Mouse (Mus musculus): ENCODE results near the gene Sh2d5.

Sh2d5 gene

DNA sequence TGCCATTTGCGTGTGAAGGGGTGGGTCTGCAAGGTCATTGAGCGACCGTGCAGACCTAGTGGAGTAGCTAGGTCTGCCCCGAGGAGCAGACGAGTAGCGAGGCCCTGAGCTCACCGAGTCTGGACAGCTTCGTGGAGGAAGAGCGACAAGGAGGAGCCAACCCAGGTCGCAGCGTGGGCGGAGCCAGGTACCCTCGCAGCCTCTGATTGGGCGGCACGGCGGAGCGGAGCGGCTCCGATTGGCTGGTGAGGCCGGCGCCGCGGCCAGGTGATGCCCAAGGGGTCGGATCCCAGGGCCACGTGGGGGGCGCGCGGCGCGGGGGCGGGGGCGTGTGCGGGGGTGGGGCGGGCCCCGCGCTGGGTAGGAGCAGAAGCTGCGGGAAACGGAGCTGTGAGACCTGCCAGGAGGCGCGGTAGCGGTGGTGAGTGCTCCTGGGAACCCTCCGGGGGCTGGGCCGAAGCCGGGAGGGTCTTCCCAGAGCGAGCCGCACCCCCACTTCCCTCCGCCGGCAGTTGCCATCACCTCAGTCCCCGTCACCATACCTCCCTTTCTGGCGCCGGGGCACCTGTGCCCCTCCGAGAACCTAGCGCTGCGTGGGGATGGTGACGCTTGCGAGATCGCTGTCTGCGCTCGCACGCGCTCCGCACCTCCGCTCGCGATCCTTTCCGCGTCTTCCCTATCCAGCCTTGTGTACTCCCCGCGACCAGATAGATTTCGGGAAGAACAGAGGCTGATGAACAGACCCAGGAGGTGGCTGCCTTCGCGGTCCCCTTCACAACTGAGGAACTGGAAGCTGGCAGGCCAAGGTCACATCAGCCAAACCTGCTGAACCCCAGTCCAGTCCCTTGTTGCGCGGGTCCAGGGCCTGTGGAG, at the start of gene Sh2d5, which contains the start of gene Kif17:
TSS of gene Sh2d5 (plus strand) at position 316 of the 873 bp plus-strand sequence.
TSS of gene Kif17 (plus strand) at position 348 of the 873 bp plus-strand sequence.
- peak; percentile 89 for DNase-seq (ENCODE audit: low spot score)

- DNase-seq (ENCODE audit: low spot score): no peak
Measured at GRCm38 (mm10) chr4:138200769-138201168, 49.4 kb upstream of the Sh2d5 start.

- no peak for DNase-seq (ENCODE audit: low spot score)
Measured at GRCm38 (mm10) chr4:138201696-138202095, 48.5 kb upstream of the Sh2d5 start.

DNA sequence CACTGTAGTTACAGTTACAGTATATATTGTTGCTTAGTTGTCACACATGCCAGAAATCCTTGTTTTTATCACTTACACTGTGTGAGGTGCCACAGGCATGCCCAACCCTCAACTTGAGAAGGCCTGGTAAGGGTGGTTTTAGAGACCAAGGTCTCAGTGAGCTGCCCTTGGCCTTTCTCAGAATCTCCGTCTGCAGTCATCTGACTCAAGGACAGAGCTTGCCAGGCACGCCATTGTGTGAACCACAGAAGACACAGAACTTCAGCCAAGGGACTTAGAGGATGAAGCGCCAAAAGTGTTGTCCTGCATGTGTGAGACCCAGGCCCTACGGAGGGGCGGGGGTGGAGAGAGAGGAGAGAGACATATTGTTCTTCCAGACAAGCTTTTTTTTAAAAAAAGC, 40.1 kb upstream of the Sh2d5 start:
- DNase-seq (ENCODE audit: low spot score): no peak

- no peak for DNase-seq (ENCODE audit: low spot score)
Measured at GRCm38 (mm10) chr4:138213861-138214260, 36.3 kb upstream of the Sh2d5 start.

DNA sequence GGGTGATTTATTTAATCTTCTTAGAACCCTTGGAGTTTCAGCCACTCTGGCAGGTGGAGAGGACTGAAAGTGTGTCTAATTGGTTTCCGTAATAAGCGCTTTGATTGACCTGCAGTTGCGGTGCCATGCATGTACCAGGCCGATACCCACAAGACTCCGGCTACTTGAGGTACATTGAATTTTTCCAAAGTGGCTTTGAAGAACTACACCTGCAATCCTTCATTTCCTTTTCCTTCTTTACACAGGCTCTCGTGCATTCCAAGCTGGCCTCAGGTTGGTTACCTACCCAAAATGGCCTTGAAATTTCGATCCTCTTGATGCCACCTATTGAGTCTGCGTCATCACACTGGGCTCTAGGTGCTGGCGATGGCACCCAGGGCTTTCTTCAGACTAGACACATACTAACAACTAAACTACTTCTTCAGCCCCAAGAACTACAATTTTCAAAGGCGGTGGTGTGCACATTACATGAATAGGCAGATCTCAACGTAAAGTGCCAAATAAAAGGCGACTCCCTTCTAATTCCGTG, 34.5 kb upstream of the Sh2d5 start:
- no peak for DNase-seq (ENCODE audit: low spot score)

GRCm38 (mm10) chr4:138216200-138216890, 33.9 kb upstream of the Sh2d5 start, which contains the start of gene Hp1bp3:
Gene Hp1bp3 (plus strand): TSS chr4:138216296.
- DNase-seq (ENCODE audit: low spot score): peak; percentile 55

- DNase-seq (ENCODE audit: low spot score): peak; percentile 97
Measured at GRCm38 (mm10) chr4:138216891-138217392, 33.3 kb upstream of the Sh2d5 start.

- DNase-seq (ENCODE audit: low spot score): no peak
Measured at GRCm38 (mm10) chr4:138217441-138217840, 32.8 kb upstream of the Sh2d5 start.

- DNase-seq (ENCODE audit: low spot score): no peak
Measured at GRCm38 (mm10) chr4:138217951-138218685, 32.1 kb upstream of the Sh2d5 start.

- DNase-seq (ENCODE audit: low spot score): no peak
Measured at GRCm38 (mm10) chr4:138219331-138219730, 30.9 kb upstream of the Sh2d5 start.

DNA sequence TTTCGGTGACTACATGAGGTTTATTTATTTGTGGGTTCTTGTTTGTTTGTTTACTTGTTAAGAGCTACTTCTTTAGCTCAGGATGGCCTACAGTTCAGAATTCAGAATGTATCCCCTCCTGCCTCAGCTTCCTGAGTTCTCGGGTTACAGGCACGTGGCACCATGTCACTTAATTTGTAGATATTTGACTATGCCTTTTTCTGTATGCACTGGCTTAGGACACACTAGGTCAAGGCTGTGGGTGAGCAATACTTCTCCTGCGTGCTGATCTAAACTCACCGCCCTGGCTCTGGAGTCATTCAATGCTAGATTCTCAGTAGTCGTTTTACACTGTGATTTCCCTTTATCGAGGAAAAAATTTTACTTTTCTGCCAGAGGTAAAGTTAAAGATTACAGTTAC, 29.4 kb upstream of the Sh2d5 start:
- no peak for DNase-seq (ENCODE audit: low spot score)

- DNase-seq (ENCODE audit: low spot score): no peak
Measured at GRCm38 (mm10) chr4:138221406-138221805, 28.8 kb upstream of the Sh2d5 start.

DNA sequence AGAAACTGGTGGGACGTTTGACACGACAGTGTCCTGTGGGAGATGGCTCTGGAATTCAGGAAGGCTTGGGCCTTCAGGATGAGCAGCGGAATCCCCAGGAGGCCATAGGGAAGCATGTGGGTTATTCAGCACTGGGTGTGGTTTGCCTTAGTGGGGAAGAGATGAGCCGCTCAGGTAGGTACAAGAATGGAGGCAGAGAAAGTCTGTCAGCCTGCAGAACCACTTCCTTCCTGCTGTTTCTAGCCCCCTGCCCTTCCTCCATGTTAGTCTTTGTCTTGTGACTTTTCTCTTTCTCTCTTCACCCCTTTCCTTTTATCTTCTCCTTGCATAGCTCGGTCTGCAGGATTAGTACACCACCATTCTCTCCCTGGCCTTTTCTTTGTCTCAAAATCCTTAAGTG, 27.8 kb upstream of the Sh2d5 start:
- DNase-seq (ENCODE audit: low spot score): no peak

DNA sequence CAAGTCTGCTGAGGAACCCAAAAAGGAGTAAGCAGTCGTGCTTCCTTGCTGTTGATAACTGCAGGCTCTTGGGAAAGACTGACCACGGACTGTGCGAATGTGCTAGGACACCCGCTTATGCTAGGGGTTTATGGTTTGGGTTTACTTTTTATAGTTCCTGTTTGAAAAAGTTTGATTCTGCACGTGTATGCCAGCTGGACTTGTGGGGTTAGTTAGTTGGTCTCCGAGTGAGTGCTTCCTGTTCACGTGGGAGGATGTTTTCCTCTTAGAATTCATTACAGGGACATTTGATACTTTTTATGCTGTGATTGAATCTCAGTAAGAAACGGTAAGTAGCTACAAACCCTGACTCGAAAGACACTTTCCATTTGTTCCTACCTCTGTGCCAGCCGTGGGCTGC, 26.6 kb upstream of the Sh2d5 start:
- no peak for DNase-seq (ENCODE audit: low spot score)

DNA sequence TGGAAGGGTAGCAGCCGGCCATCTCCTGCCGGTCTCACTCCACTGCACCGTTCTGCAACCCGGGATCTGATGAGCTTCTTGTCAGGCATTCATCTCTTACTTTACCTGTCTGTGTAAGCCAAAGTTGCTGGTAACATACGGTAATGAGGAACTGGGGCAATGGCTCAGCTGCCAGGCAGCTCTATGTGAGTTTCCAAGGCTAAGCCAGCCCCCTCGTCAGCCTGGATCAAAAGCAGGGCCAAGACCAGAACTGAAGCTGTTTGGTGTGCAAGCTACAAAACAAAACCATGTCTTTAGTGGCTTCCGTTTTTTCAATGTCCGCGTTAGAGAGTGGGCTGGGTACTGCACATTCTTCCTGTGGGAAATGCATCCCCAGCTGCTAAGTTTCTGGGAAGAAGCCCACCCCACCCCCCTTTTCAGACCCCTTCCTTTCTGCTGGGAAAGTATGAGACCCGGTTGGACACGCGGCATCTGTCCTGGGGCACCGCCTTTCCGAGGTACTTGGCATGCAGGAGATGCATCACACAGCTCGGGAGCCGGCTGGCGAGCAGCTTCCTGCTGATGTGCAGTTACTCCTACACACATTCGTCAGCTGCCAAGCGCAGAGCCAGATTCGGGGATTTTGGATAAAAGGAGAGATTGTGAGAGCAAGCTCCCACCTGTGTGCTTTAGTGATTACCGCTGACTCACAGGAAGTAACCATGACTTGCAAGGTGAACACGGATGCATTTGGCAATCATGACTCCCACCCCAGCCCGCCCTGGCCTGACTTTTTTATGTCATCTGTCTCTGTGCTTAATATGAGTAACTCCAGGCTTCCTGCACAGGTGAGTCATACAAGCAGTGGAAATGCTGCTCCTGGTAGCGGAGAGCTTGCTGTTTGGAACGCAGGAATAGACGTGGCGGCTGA, 3.2 kb upstream of the Sh2d5 start:
- DNase-seq (ENCODE audit: low spot score): peak; percentile 82

- DNase-seq (ENCODE audit: low spot score): no peak
Measured at GRCm38 (mm10) chr4:138251819-138252218, 1.6 kb downstream of the Sh2d5 start.

- no peak for DNase-seq (ENCODE audit: low spot score)
Measured at GRCm38 (mm10) chr4:138252231-138252630, 2.0 kb downstream of the Sh2d5 start.

DNA sequence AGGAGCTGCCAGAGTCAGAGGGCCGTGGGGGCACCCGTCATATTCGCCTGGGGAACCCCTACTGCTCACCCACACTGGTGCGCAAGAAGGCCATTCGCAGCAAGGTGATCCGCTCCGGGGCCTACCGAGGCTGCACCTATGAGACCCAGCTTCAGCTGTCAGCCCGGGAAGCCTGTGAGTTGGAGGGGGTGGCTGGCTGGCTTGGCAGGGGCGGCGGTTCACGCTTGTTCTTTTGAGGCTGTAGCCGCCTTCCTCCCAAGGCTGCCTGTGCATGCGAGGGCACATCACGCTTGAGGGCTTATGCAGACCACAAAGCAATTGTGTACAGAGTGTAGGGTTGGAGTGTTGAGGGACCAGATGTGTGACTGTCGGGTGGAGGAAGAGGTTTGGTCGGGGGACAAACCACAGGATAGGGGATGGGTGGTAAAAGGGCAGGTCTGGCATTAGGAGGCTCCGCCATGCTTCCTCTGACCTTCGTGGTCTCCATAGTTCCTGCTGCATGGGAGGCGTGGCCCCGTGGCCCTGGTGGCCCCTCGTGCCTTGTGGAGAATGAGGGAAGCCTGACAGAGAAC, 7.0 kb downstream of the Sh2d5 start:
- no peak for DNase-seq (ENCODE audit: low spot score)

DNA sequence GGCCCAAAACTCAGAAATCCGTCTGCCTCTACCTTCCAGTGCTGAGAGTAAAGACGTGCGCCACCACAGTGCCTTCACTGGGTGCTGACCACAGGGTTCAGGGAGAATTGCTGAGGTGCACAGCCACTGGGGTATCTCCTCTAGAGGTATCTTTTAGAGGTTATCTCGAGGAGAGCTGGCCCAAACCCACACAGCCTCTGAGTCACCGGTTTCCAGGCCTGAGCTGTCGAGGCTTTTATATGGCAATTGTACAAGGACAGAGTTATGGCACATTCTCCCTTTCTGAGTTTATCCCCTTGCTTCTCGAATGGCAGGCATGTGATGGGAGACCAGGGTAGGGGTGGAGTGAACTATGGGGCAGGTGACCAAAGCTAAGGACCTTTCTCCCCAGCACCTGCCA, 8.5 kb downstream of the Sh2d5 start:
- DNase-seq (ENCODE audit: low spot score): no peak

GRCm38 (mm10) chr4:138259482-138259881, 9.3 kb downstream of the Sh2d5 start:
- no peak for DNase-seq (ENCODE audit: low spot score)

All from left cerebral cortex, adult 11 months (tissue).